Mouse (Mus musculus): ENCODE data around the gene C1ql2. TPM values are rescaled to one million over a fixed set of nuclear protein-coding genes. Genes with fewer than 3 reads are reported as not detected.

The C1ql2 gene
- polyA plus RNA-seq, 1 experiment from 2014 or later: 3.2 TPM

GRCm38 (mm10) chr1:120389734-120390133, 49.4 kb downstream of the C1ql2 start:
- WGBS: 47% methylated on average over 6 of the region's 6 CpGs

GRCm38 (mm10) chr1:120390336-120390735, 50.0 kb downstream of the C1ql2 start:
- Histone ChIP-seq H3K4me1 (peaks cover 2% of the 10 kb centered on the region; the same call in 1 of the 2 replicates), H3K27me3 (replicated peaks) (0 out of 2 replicates have a peak, but pooled peaks cover 6% of the 10 kb centered on the region), H3K9ac (replicated peaks) (no peak overlapping the region), H3K36me3 (no peaks in the 10 kb centered on the region), H3K4me2 (no peak overlapping the region), H3K9me3 (replicated peaks) (no peaks in the 10 kb centered on the region), H3K27ac (replicated peaks) (no peak overlapping the region), H3K4me3 (replicated peaks) (no peak overlapping the region)
- WGBS: 3% methylated on average over 11 of the region's 11 CpGs
- no peak for ATAC-seq (ENCODE audit: low FRiP score)

More at GRCm38 (mm10) chr1:120389734-120390133, 49.4 kb downstream of the C1ql2 start:
- no peak for ATAC-seq (ENCODE audit: low FRiP score)
- Histone ChIP-seq H3K27me3 (replicated peaks) (0 out of 2 replicates have a peak, but pooled peaks cover 6% of the 10 kb centered on the region), H3K4me1 (peaks cover 2% of the 10 kb centered on the region; the same call in 1 of the 2 replicates), H3K4me3 (replicated peaks) (no peak overlapping the region), H3K36me3 (no peaks in the 10 kb centered on the region), H3K27ac (replicated peaks) (no peak overlapping the region), H3K9ac (replicated peaks) (no peak overlapping the region), H3K4me2 (no peak overlapping the region), H3K9me3 (replicated peaks) (no peaks in the 10 kb centered on the region)

Other genes starting within 250 kb of the C1ql2 start
- gene Dbi, start 219.5 kb upstream of the C1ql2 start, polyA plus RNA-seq (2015; fragmentation: Nextera tagmentation; extraction: Ambion mirVana): 1,502 and 1,904 TPM in 2 replicates
- 17.3 and 17.9 TPM in 2 replicates for gene 3110009E18Rik, start 219.4 kb upstream of the C1ql2 start, polyA plus RNA-seq (2015; fragmentation: Nextera tagmentation; extraction: Ambion mirVana)
- 3.9 and 5.4 TPM in 2 replicates for gene Steap3, start 67.9 kb upstream of the C1ql2 start, polyA plus RNA-seq (2015; fragmentation: Nextera tagmentation; extraction: Ambion mirVana)
- gene Marco, start 164.4 kb downstream of the C1ql2 start, polyA plus RNA-seq (2015; fragmentation: Nextera tagmentation; extraction: Ambion mirVana): 0.09 TPM in 1 of 2 replicates, not detected in the other